Mouse (Mus musculus) 3134 (cell line): Measurements from ENCODE around the gene Il23a.
"Not testable (repeated sequence)": the region's sequence is repeated elsewhere in the genome, so short reads cannot be mapped to it uniquely, and the experiment has no call there.

ENCODE experiments used
- DNase-seq: peaks from one replicate; pipeline ENCODE4 v3.0.0-alpha.2; 2011; ENCODE audit warnings: low spot score; ENCODE audit not compliant: insufficient read length; ENCODE audit errors: extremely low read depth

Gene Il23a

GRCm38 (mm10) chr10:128310177-128310576 lies 11.6 kb upstream of the Il23a start:
- peak; percentile 81 for DNase-seq

GRCm38 (mm10) chr10:128309654-128310053 lies 11.1 kb upstream of the Il23a start:
- DNase-seq = peak; percentile 47

GRCm38 (mm10) chr10:128303126-128304021 lies 4.8 kb upstream of the Il23a start, which contains the start of gene Pan2:
Pan2 (plus strand) TSS chr10:128303335.
- DNase-seq = peak; percentile 98

GRCm38 (mm10) chr10:128302785-128303125 lies 4.2 kb upstream of the Il23a start:
- no peak for DNase-seq

- DNase-seq = no peak
Observed at GRCm38 (mm10) chr10:128302357-128302756, 3.8 kb upstream of the Il23a start.

GRCm38 (mm10) chr10:128298243-128298642 lies 309 bp downstream of the Il23a start:
- no peak for DNase-seq

GRCm38 (mm10) chr10:128297622-128298021 lies 930 bp downstream of the Il23a start:
- DNase-seq = no peak

GRCm38 (mm10) chr10:128297221-128297620 lies 1.3 kb downstream of the Il23a start:
- no peak for DNase-seq

- DNase-seq = no peak
Observed at GRCm38 (mm10) chr10:128296370-128297090, 2.0 kb downstream of the Il23a start.

- not testable (repeated sequence) for DNase-seq
Observed at GRCm38 (mm10) chr10:128290594-128290993, 8.0 kb downstream of the Il23a start.

- peak; percentile 47 for DNase-seq
Observed at GRCm38 (mm10) chr10:128283604-128284579, 14.7 kb downstream of the Il23a start.

GRCm38 (mm10) chr10:128282886-128283450 lies 15.6 kb downstream of the Il23a start:
- no peak for DNase-seq

- DNase-seq = no peak
Observed at GRCm38 (mm10) chr10:128281682-128282081, 16.9 kb downstream of the Il23a start.

- no peak for DNase-seq
Observed at GRCm38 (mm10) chr10:128280943-128281342, 17.6 kb downstream of the Il23a start.

- DNase-seq = no peak
Observed at GRCm38 (mm10) chr10:128278158-128278557, 20.4 kb downstream of the Il23a start.

- DNase-seq = not testable (repeated sequence)
Observed at GRCm38 (mm10) chr10:128275374-128275773, 23.2 kb downstream of the Il23a start.

GRCm38 (mm10) chr10:128272819-128273439 lies 25.6 kb downstream of the Il23a start:
- DNase-seq = not testable (repeated sequence)

GRCm38 (mm10) chr10:128271883-128272282 lies 26.7 kb downstream of the Il23a start:
- DNase-seq = no peak

- no peak for DNase-seq
Observed at GRCm38 (mm10) chr10:128270866-128271265, 27.7 kb downstream of the Il23a start.
